ENCODE assay signal across 8 mouse cellular contexts in the genomic region with DNA sequence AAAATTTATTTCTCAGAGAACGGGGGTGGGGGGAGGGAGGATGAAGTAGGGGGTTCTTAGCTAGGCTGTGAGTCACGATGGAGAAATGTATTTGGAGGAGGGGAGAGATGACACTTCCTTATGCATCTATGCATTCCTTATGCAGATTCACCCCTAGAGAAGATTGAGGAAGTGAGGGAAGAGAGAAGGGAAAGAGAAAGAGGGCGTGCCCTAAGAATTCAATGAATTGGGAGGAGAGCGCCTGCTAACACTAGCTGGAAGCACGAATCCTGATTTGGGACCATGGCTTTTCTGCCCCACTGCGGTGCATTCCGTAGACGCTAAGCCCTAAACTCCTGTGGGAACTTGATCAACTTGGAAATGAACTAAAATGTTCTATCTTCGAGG. TPM values are rescaled to one million over a fixed set of nuclear protein-coding genes. Genes with fewer than 3 reads are reported as not detected.
A peak's percentile ranks its signal among the peaks of the same experiment; 100 is the strongest.
DNase-seq lines count a peak whose midpoint lies in the region; ATAC-seq and TF ChIP-seq lines count a peak whose summit lies in the region.

No protein-coding gene starts in this region.

- peak; percentile 7; the same call in 1 of the 2 replicates for ATAC-seq in forebrain, embryonic 11.5 days (replicated peaks; ENCODE audit: low FRiP score)
- ATAC-seq in limb, embryonic 14.5 days (ENCODE audit: low FRiP score, low read depth), result no peak
- peak; percentile 39; the same call in 1 of the 2 replicates for ATAC-seq in neural tube, embryonic 15.5 days (ENCODE audit: low FRiP score)

- no peak for TF ChIP-seq CTCF in layer of hippocampus, adult 2 months (conservative IDR thresholded peaks at IDR 0.05)
- TF ChIP-seq CTCF in thymus, adult 2 months (IDR thresholded peaks at IDR 0.05; ENCODE audit: borderline replicate concordance, control insufficient read depth, extremely low read depth, insufficient read depth, low read length, poor library complexity), result no peak

- DNase-seq in layer of hippocampus, adult 2 months (ENCODE audit: low spot score in 2 of 2), result no peak
- no peak for DNase-seq in layer of hippocampus, adult 8-10 months (ENCODE audit: low spot score in 2 of 2)
- DNase-seq in forebrain, embryonic 11.5 days (ENCODE audit: low spot score), result no peak
- no peak for DNase-seq in limb, embryonic 14.5 days (ENCODE audit: low spot score)
- DNase-seq in thymus, adult 2 months, result no peak
- DNase-seq in adrenal gland, postnatal 14 days, result no peak
- DNase-seq in ovary, postnatal 14 days (ENCODE audit: low spot score), result no peak

- H3K4me2 ChIP-seq in forebrain, embryonic 11.5 days (ENCODE audit: low read depth, low read length, severe bottlenecking), result peak overlapping the region; percentile 96
- peak overlapping the region; percentile 95 for H3K4me2 ChIP-seq in limb, embryonic 14.5 days (replicated peaks; ENCODE audit: low read depth, low read length, severe bottlenecking)
- H3K4me2 ChIP-seq in neural tube, embryonic 15.5 days, result peak overlapping the region; percentile 93

- H3K27me3 ChIP-seq in forebrain, embryonic 11.5 days (ENCODE audit: control insufficient read depth, insufficient read depth, low read length), result no peaks in the 10 kb centered on the region; the same call in 1 of the 2 replicates
- H3K27me3 ChIP-seq in limb, embryonic 14.5 days (ENCODE audit: control insufficient read depth, insufficient read depth, low read length), result no peaks in the 10 kb centered on the region
- peaks cover 8% of the 10 kb centered on the region for H3K27me3 ChIP-seq in neural tube, embryonic 15.5 days (replicated peaks)
- no peaks in the 10 kb centered on the region; the same call in 1 of the 2 replicates for H3K27me3 ChIP-seq in thymus, adult 2 months (ENCODE audit: control insufficient read depth, insufficient read depth, low read length)

- no peaks in the 10 kb centered on the region for H3K4me1 ChIP-seq in forebrain, embryonic 11.5 days (replicated peaks; ENCODE audit: control insufficient read depth, insufficient read depth, low read length)
- 0 out of 2 replicates have a peak, but pooled peaks cover 3% of the 10 kb centered on the region for H3K4me1 ChIP-seq in limb, embryonic 14.5 days (ENCODE audit: control insufficient read depth, insufficient read depth, low read length)
- H3K4me1 ChIP-seq in neural tube, embryonic 15.5 days, result peaks cover 10% of the 10 kb centered on the region
- H3K4me1 ChIP-seq in thymus, adult 2 months (replicated peaks; ENCODE audit: control insufficient read depth, insufficient read depth, low read length), result peaks cover 5% of the 10 kb centered on the region

- H3K27ac ChIP-seq in layer of hippocampus, adult 2 months, result no peak overlapping the region
- no peak overlapping the region for H3K27ac ChIP-seq in forebrain, embryonic 11.5 days (ENCODE audit: low read depth, low read length)
- H3K27ac ChIP-seq in limb, embryonic 14.5 days (replicated peaks; ENCODE audit: low read depth, low read length), result no peak overlapping the region
- H3K27ac ChIP-seq in neural tube, embryonic 15.5 days (replicated peaks), result no peak overlapping the region
- H3K27ac ChIP-seq in thymus, adult 2 months (ENCODE audit: control insufficient read depth, insufficient read depth, low read length), result no peak overlapping the region

- WGBS in forebrain, embryonic 11.5 days, result 13% methylated on average over 9 of the region's 9 CpGs
- 8% methylated on average over 9 of the region's 9 CpGs for WGBS in limb, embryonic 14.5 days
- 12% methylated on average over 9 of the region's 9 CpGs for WGBS in neural tube, embryonic 15.5 days
- 21% methylated on average over 9 of the region's 9 CpGs for WGBS in thymus, adult 2 months

- H3K36me3 ChIP-seq in forebrain, embryonic 11.5 days (ENCODE audit: control insufficient read depth, insufficient read depth, low read length), result no peaks in the 10 kb centered on the region
- no peaks in the 10 kb centered on the region for H3K36me3 ChIP-seq in limb, embryonic 14.5 days (ENCODE audit: control insufficient read depth, insufficient read depth, low read length)
- H3K36me3 ChIP-seq in neural tube, embryonic 15.5 days, result no peaks in the 10 kb centered on the region
- no peaks in the 10 kb centered on the region for H3K36me3 ChIP-seq in thymus, adult 2 months (ENCODE audit: control insufficient read depth, insufficient read depth, low read length)

- peak overlapping the region; percentile 65 for H3K9ac ChIP-seq in forebrain, embryonic 11.5 days (ENCODE audit: low read length)
- peak overlapping the region; percentile 50 for H3K9ac ChIP-seq in limb, embryonic 14.5 days (ENCODE audit: low read depth, low read length, severe bottlenecking)
- H3K9ac ChIP-seq in neural tube, embryonic 15.5 days (replicated peaks), result peak overlapping the region; percentile 37; the same call in 1 of the 2 replicates

- H3K9me3 ChIP-seq in forebrain, embryonic 11.5 days (ENCODE audit: control insufficient read depth, low read length), result no peaks in the 10 kb centered on the region
- H3K9me3 ChIP-seq in limb, embryonic 14.5 days (ENCODE audit: control insufficient read depth, low read length), result no peaks in the 10 kb centered on the region
- H3K9me3 ChIP-seq in neural tube, embryonic 15.5 days (replicated peaks), result no peaks in the 10 kb centered on the region

- TF ChIP-seq POLR2A in limb, embryonic 14.5 days (IDR thresholded peaks at IDR 0.05; ENCODE audit: borderline replicate concordance, extremely low read depth, insufficient read depth, insufficient read length), result no peak
- no peak for TF ChIP-seq POLR2A in thymus, adult 2 months (IDR thresholded peaks at IDR 0.05; ENCODE audit: control insufficient read depth, extremely low read depth, insufficient read depth, low read length, poor library complexity)

- peak overlapping the region; percentile 46 for H3K4me3 ChIP-seq in layer of hippocampus, adult 2 months
- peak overlapping the region; percentile 47 for H3K4me3 ChIP-seq in forebrain, embryonic 11.5 days (ENCODE audit: low read depth, low read length)
- H3K4me3 ChIP-seq in limb, embryonic 14.5 days (replicated peaks; ENCODE audit: low read length), result peak overlapping the region; percentile 46
- peak overlapping the region; percentile 51 for H3K4me3 ChIP-seq in neural tube, embryonic 15.5 days (replicated peaks)
- no peak overlapping the region for H3K4me3 ChIP-seq in thymus, adult 2 months (ENCODE audit: control insufficient read depth, insufficient read depth, low read length)

RNA-seq across cellular contexts. Expression of a gene that starts 56.1 kb away (rescaled TPM):
- total RNA-seq in layer of hippocampus, adult 2 months (2021), result not detected
- not detected for total RNA-seq in layer of hippocampus, adult 8-10 months (2022)
- not detected in 2 replicates for polyA plus RNA-seq in forebrain, embryonic 11.5 days (2014; fragmentation: Nextera tagmentation; extraction: Ambion mirVana)
- 1.6 and 1.8 TPM in 2 replicates for polyA plus RNA-seq in limb, embryonic 14.5 days (2012; rRNA removed)
- polyA plus RNA-seq in limb, embryonic 14.5 days (2014; fragmentation: Nextera tagmentation; extraction: Ambion mirVana), result 0.39 and 0.77 TPM in 2 replicates
- polyA plus RNA-seq in neural tube, embryonic 15.5 days (2015; fragmentation: Nextera tagmentation; extraction: Ambion mirVana), result not detected in 2 replicates
- polyA plus RNA-seq in thymus, adult 2 months (2012; rRNA removed), result 0.08 TPM in 1 of 2 replicates, not detected in the other
- not detected in 2 replicates for total RNA-seq in adrenal gland, postnatal 14 days (2021)
